Mouse (Mus musculus) liver (tissue): Measurements from ENCODE around the gene Tenm3.

ENCODE experiments used
- DNase-seq: peaks from one replicate; pipeline ENCODE4 v3.0.0-alpha.2; 2020; ENCODE audit warnings: mixed read lengths

Gene Tenm3

DNA sequence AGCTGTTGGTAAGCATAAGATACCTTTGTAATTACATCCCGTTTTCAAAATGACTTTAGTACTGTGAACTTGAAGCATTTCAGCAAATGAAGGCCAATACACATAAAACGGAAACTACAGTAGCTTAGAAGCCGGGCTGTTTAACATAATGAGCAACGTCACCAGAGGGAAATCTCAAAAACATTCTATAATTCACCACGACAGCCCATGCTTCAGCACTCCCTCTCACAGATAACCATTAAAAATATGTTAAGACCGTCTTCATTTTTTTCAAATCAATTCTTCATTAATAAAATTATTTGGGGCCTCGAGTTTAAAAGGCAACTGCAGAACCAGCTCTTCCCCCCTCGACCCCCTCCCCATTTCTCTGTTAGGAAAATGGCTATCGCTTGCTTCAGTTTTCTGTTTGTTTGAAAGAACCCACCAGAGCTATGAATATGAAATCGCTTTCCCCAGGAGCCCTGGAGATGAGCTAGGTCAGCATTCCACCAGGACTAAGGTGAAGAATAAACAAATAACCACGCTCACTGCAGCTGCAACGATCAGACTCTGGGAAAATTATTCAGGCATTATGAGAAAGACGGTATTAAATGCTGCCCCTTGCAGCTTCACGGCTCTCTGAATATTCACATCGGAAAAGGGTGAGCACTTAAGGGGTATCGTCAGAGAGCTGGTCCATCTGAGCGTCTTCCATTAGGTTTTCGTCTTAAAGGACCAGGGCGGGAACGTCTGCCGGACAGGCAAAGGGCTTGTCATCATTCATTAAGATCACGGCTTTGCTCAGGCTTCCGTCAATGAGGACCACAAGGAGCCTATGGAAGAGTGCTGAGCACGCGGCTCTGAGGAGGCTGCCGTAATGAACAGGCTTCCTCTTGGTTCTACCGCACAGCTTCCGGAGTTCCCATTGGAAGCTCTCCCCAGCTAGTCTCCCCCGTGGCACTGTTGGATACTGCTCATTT is 334.8 kb downstream of the Tenm3 start:
- no peak for DNase-seq

- no peak for DNase-seq
Measured at GRCm38 (mm10) chr8:48507719-48508501, 335.8 kb downstream of the Tenm3 start.

DNA sequence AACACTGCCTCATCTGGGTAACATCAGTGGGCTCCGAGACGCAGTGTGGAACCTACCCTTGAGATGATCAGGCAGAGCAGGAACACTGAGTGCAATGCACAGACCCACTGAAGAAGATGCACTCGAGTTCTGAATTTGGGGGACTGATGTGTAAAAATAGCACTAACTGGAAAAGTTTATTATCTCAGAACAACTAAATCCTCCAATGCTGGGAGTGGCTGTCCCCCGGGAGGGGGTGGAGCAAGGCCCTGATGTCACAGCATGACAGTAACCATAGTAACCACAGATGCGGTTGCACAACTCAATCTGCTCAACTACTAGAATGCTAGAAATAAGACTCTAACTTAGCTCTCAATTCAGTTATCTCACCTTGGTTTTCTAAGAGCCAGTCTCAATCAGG is 351.3 kb downstream of the Tenm3 start:
- no peak for DNase-seq

GRCm38 (mm10) chr8:48490635-48491165 is 353.1 kb downstream of the Tenm3 start:
- no peak for DNase-seq

GRCm38 (mm10) chr8:48489936-48490634 is 353.7 kb downstream of the Tenm3 start:
- DNase-seq, result no peak

GRCm38 (mm10) chr8:48489417-48489816 is 354.3 kb downstream of the Tenm3 start:
- no peak for DNase-seq

GRCm38 (mm10) chr8:48488809-48489208 is 354.9 kb downstream of the Tenm3 start:
- no peak for DNase-seq

GRCm38 (mm10) chr8:48484143-48484542 is 359.6 kb downstream of the Tenm3 start:
- no peak for DNase-seq

DNA sequence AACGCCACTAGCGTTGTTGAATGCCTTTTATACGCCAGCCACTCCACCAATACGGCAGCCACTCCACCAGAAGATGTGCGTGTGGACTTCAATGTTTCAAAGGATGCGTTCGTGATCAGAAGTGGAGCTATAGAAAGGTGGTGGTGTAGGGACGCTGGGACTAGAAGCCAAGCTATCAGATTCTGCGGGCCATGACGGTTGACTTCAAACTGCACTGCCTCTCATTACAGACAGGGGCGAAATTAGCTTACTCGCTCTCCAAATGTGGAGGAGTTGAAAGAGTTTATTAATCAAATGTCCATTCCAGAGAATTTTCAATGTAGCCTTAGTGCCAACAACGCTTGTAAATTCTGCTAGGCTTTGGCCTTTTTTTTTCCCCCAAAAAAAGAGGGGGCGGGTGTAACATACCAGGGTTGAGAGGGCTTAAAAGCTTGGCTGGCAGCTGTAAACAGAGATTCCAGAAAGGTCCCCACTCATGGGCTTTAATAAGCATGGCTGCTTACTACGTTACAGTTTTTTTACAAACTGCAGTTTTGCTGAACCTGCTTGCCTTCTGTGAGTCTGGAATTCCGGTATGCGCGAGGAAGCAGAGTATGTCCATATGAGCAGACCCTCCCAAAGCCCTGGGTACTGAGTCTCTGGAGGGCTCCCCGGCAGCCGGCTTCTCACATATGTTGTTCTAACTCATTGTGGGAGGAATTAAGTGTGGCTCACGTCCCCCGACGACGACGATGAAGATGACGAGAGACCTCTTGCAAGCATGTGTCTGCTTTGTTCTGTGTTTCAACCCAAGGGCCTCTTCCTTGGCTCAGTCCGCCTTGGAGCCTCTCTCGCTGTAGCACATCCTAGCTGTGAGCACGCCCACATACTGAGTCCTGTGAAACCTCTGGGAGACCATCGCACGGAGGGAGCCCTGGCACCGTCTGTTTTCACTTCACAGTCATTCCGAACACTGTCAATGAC is 361.8 kb downstream of the Tenm3 start:
- DNase-seq, result no peak

GRCm38 (mm10) chr8:48477371-48477935 is 366.3 kb downstream of the Tenm3 start:
- no peak for DNase-seq

- no peak for DNase-seq
Measured at GRCm38 (mm10) chr8:48476896-48477295, 366.9 kb downstream of the Tenm3 start.

GRCm38 (mm10) chr8:48467633-48468032 is 376.1 kb downstream of the Tenm3 start:
- DNase-seq, result no peak

GRCm38 (mm10) chr8:48458373-48458772 is 385.4 kb downstream of the Tenm3 start:
- DNase-seq, result no peak

DNA sequence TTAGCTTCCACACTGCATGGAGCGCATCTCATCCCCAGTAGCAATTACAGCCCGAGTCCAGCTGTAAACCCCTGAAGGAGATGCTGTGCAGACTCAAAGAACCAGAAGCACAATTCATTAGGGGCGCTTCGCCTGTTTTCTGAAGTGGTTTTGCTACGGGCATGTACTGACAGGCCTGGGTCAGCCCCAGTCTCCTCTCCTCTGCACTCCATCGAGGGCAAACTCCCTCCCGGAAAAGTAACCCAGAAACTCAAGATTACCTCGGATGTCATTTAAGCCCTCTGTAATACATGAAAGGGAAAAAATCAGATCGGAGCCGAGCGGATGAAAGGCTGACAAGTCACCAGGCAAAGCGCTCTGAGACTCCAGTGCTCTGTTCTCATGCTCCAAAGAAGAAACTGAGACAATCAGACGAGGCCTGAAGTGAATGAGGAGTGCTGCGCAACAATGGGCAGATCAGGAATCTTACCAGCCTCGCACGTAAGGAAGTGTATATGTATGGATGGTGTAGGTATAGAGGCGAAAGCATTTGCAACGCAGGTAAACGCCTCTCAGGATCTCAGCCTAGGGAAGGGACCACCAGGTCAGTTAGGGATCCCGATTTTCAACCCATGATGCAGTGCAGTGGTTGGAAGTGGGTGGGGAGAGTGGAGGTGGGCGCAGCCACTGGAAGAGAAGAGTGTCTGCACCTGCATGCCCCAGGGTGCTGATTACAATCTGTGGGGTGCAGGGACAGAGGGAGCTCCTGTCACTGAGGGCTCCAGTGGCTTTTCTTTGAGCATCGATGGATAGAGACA is 387.2 kb downstream of the Tenm3 start:
- DNase-seq, result no peak

DNA sequence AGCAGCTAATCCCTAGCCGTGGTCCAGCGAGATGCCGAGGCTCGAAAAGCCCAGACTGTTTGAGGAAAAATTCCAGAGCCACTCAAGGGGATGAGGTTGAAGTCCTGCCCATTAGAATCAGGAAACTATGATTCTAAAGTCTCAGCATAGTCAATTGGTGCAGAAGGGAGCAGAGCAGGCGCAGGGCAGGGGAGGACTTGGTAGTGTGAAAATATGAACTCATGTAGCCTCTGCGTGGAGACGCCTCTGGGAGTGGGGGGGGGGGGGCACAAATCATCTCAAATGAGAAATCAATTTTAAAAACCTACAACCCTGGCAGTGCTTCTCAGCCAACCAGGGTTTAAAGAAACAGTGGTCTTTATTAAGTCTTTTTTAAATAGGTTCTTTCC is 392.5 kb downstream of the Tenm3 start:
- DNase-seq, result no peak

DNA sequence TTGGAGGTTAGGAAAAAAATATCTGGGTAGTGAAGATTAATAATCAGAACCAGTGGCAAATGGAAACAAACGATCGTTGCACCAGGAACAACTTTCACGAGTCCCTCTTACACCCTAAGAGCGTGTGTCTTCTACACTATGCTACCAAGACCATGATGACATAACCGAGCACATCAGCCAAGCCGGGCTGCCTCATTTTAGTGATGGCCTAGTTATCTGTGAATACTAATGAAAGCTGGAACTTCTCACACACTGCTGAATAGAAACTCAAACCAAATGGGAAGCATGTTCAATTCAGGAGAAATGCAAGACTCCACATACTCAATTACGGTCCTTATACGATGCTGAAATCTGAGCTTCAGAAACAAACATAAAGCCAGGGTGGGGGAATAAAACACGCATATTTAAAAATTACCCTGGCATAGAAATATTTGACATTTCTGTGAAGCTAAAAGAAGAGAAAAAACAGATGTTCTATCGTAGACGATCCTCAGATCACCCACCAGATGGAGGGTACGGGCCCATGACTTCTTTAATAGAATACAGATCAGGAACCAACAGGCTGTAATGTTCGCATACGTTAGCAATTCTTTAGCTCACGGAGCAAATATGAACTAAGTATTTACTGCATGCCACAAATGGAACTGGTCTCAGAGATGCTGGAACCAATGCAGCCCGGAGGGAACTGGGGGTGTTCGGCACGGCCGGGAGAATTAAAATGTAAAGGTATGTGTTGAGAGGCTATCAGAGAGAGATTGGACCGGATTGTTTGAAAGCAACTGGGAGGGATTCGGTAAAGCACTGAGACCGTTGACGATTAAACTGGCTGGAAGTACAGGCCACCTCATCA is 393.1 kb downstream of the Tenm3 start:
- DNase-seq, result no peak

DNA sequence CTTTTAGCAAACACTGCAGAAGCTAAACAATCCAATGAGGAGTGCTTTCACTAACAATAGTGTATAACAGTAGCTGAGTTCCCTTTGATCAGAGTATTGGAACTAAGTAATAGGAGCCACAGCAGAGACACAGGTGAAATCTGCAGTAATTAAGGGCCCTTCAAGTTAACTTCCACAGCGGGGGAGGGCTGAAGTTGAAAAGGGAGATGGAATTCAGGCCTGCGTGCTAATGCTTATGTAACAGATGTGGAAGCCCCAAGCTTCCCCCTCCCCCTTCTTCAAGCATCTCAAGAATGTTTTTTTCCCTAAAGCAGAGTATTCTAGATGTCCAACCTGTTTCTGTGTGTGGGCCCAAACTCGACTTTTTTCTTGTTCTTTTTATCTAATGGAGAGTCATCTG is 394.1 kb downstream of the Tenm3 start:
- no peak for DNase-seq

DNA sequence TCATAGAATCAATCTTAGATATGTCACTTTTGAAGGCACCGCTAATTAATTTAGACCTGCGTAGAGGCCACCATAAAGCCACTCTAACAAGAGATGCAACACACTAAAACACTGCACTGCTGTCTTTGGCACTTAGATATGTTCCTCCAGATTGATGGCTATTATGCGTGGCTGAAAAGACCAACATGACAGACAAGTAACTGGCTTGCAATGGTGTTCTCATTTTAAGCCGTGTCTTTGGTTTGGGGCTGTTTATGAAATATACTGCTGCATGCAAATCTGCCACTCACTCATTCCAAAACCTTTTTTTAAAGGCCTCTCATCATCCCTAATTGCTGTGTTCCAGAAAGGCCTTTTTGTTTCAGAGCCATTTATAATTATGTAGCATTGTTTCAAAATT is 398.1 kb downstream of the Tenm3 start:
- no peak for DNase-seq

- DNase-seq, result no peak
Measured at GRCm38 (mm10) chr8:48439491-48439890, 404.3 kb downstream of the Tenm3 start.
